Mouse (Mus musculus) CD4-positive, CD25-positive, alpha-beta regulatory T cell, adult 4 months (primary cell): Measurements from ENCODE around the gene Rad51. TPM values are rescaled to one million over a fixed set of nuclear protein-coding genes. Genes with fewer than 3 reads are reported as not detected.

Source experiments
- polyA plus RNA-seq, 2 experiments: library from polyadenylated mRNA; unstranded; fragments of 100-300 nt; shearing (Covaris generic); gene quantifications; one replicate each; pipeline ENCODE4 v1.2.1; 2017

Rad51 gene
- polyA plus RNA-seq, 2 experiments from 2014 or later = 3.6 to 4.6 TPM

Other genes starting within 250 kb of the Rad51 start
- 1 to 10 TPM; 2.5 to 3.8 TPM for gene Bahd1, start 212.4 kb upstream of the Rad51 start, polyA plus RNA-seq
- 1 to 10 TPM in 1 of 2 experiments, under 1 TPM in 1; 0.96 to 1.5 TPM for gene Chst14, start 186.3 kb upstream of the Rad51 start, polyA plus RNA-seq
- gene Ccdc32, start 83.4 kb upstream of the Rad51 start, polyA plus RNA-seq = 10 to 100 TPM; 24.2 to 30.7 TPM
- 1 to 10 TPM; 1.3 to 2.3 TPM for gene Rpusd2, start 78.0 kb upstream of the Rad51 start, polyA plus RNA-seq
- gene Knl1, start 65.7 kb upstream of the Rad51 start, polyA plus RNA-seq = 10 to 100 TPM in 1 of 2 experiments, 1 to 10 TPM in 1; 3.5 to 13.5 TPM
- 10 to 100 TPM; 15.9 to 20.8 TPM for gene Rmdn3, start 44.2 kb downstream of the Rad51 start, polyA plus RNA-seq
- gene Gchfr, start 55.0 kb downstream of the Rad51 start, polyA plus RNA-seq = not detected
- under 1 TPM; 0.38 to 0.57 TPM for gene Gm14137, start 61.7 kb downstream of the Rad51 start, polyA plus RNA-seq
- 10 to 100 TPM; 54.5 to 71.7 TPM for gene Zfyve19, start 95.8 kb downstream of the Rad51 start, polyA plus RNA-seq
- gene Dnajc17, start 96.0 kb downstream of the Rad51 start, polyA plus RNA-seq = 10 to 100 TPM; 16.0 to 16.6 TPM
- not detected for gene Ppp1r14d, start 117.1 kb downstream of the Rad51 start, polyA plus RNA-seq
- gene Spint1, start 124.6 kb downstream of the Rad51 start, polyA plus RNA-seq = not detected
- not detected for gene Rhov, start 158.5 kb downstream of the Rad51 start, polyA plus RNA-seq
- gene Vps18, start 175.9 kb downstream of the Rad51 start, polyA plus RNA-seq = 10 to 100 TPM in 1 of 2 experiments, 1 to 10 TPM in 1; 4.7 to 13.0 TPM
- gene Dll4, start 213.0 kb downstream of the Rad51 start, polyA plus RNA-seq = not detected
- not detected for gene Chac1, start 238.4 kb downstream of the Rad51 start, polyA plus RNA-seq